Mouse (Mus musculus) B cell, adult 2 months (primary cell): ENCODE results near the gene Steap4.

ENCODE experiments used
- DNase-seq, 2 experiments: peaks; one replicate each; pipeline ENCODE4 v3.0.0; 2022

The Steap4 gene

GRCm38 (mm10) chr5:7993766-7994165, 33.5 kb downstream of the Steap4 start:
- DNase-seq: no peak

GRCm38 (mm10) chr5:7995288-7995897, 35.1 kb downstream of the Steap4 start:
- DNase-seq: no peak

DNA sequence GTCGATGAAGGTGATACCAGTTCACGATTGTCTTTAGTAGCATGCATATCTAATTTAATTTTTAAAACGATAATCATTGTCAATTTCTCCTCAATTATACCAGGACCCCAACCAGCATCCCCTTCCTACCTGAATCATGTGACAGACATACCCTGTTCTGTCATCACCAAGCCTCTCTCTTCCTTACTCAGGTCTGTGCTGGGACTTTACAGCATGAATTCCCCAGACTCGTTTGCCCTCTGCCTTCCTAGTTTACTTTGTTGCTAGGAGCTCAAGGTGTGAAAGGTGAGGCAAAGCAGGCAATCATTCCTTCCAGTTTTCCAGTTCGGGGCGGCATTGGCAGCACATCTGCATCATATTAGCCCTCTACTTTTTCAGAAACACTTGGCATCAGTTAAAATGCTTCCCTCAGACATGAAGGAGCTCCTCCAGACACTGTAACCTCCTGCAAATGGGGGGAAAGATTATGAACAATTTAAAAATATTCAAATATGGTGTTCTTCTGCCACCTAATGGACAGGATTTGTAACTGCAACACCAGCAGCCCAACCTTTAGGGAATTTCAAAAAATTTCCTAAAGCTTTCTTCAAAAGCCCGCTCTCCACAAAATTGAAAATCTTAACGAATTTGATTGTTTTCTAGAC, 36.3 kb downstream of the Steap4 start:
- peak; percentile 3 to 4 for DNase-seq

GRCm38 (mm10) chr5:7997086-7997485, 36.8 kb downstream of the Steap4 start:
- no peak for DNase-seq

DNA sequence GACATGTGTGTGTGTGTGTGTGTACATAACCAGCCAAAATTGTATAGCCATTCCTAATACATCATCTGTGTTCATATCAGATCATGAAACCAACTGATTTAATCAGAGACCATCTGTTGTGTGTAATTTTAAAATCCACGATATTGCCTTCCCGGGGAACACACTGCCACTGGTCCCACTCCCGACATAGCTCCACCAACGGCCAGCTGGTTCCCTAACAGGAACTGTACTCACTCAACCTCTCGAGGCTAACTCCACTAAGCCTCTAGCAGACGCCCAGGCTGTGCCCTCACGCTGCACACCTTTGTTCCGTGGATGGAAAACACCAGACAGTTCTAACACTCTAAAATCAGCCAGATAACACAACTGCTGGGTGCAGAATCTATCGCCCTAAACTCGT, 40.2 kb downstream of the Steap4 start:
- no peak for DNase-seq

DNA sequence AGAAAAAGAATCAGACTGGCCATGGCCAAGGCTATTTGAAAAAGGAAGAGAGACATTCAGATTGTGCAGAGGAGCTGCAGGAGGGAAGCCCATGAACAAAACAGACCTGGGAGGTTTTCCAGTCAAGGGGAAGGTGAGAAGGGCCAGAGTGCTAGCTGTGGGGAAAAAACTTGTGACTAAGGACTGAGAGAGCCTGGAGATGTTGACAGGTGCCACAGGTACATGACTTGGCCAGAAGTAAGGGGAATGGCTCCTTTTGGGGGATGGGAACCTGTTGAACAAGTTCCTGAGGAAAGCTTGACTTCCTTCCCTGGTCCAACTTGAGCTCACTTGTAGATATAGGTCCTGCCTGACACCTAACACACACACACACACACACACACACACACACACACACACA, 42.6 kb downstream of the Steap4 start:
- no peak for DNase-seq

DNA sequence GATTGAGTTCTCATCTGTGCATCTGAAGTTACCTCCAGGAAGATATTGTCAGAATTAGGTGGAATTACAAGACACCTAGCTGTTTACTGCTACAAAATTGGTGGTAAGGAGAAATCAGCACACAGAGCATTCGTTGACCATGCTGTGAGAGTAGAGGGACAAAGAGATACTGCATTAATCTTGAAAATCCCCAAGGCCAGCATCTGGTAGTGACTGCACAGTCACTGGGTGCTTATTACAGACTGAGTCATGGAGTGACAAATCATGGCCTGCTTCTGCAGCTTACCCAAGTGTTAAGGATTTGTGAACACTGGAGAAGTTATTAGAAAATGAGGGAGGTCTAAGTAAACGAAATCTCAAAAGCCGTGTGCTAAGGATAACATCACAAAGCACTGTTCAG, 53.0 kb downstream of the Steap4 start:
- DNase-seq: no peak
